Mouse (Mus musculus) hematopoietic stem cell, adult 5-6 weeks (primary cell): ENCODE data around the gene Gtf2f2. TPM values are rescaled to one million over a fixed set of nuclear protein-coding genes. Genes with fewer than 3 reads are reported as not detected.

Source experiments
- ATAC-seq, 2 experiments: fragments of 125-278 bp in 1 of 2; replicated peaks in 1 of 2; 2 replicates each; pipeline ENCODE4 v1.8.0; 2016 to 2017; ENCODE audit warnings: inconsistent platforms in 2 of 2, mild to moderate bottlenecking in 2 of 2, moderate number of reproducible peaks in 2 of 2, low read depth in 1 of 2, moderate TSS enrichment in 1 of 2; ENCODE audit not compliant: low FRiP score in 2 of 2, poor library complexity in 2 of 2, severe bottlenecking in 2 of 2, insufficient read depth in 1 of 2, low TSS enrichment in 1 of 2
- total RNA-seq: library from RNA; stranded (forward); fragments of 172-1452, 232-1000 nt; gene quantifications from 2 replicates; pipeline ENCODE4 v1.2.3, GENCODE M21; 2017

Gtf2f2 gene
- total RNA-seq, 1 experiment from 2014 or later, result 52.9 TPM

DNA sequence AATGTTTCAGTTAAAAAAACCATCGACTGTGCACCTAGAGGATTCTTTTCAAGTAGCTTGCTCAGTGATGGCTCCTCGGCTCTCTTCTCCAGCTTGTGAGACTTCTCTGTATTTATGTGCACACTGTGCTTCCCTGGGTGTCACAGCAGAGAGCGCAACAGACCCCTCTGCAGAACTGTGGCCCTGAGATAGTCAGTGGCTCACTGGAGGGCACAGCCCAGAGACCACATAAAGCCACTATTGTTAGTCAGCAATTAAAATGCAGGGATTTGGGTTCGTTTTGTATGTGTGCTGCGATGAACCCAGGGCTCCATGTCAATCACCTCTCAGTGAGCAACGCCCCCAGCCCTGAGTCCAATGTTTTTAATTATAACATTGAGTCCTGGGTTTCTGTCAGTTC, 159.8 kb downstream of the Gtf2f2 start:
- ATAC-seq, result no peak

DNA sequence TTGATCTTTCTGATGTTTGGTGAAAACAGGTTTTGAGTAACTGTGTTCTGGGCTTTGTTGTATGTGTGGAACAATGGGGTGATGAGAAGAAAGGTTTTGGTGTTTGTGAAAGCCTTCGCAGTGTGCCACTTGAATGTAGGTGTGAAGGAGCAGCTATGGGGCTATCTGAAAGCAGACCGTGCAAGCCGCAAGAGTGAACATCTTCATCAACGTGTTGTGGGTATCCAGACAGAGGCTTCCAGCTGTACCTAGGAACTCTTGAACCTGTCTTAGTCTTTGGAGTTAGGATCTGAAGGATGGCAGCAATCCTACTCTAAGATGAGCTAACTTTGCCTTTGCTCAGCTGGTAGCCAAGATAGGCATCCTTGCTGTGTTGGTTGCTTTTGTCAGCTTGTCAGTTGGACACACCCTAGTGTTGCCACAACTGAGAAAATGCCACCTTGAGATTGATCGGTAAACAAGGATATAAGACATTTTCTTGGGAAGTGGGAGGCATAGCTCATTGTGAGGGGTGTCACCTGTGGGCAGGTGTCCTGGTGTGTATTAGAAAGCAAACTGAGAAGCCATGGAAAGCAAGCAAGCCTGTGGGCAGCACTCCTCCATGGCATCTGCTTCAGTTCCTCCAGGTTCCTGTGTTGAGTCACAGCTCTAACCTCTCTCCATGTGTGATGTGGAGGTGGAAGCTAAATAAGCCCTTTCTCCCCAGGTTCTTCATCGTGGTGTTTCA, 160.7 kb downstream of the Gtf2f2 start:
- ATAC-seq, result no peak

DNA sequence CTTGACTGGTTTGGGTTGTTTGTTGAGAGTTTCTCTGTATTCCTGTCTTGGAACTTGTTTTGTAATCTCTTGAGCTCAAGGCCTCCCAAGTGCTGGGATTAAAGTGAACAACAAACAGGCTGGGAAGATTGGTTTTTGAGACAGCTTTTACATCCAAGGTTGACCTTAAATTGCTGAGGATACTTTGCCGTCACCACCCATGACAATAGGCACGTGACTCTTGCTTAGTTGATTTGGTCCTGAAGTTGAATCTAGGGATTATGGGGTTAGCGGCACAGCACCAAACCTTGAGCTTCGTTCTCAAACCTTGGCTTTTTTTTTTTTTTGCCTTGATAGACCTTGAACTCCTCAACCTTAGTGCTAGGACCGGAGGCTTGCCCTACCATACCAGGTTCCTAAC, 161.4 kb downstream of the Gtf2f2 start:
- ATAC-seq, result no peak

DNA sequence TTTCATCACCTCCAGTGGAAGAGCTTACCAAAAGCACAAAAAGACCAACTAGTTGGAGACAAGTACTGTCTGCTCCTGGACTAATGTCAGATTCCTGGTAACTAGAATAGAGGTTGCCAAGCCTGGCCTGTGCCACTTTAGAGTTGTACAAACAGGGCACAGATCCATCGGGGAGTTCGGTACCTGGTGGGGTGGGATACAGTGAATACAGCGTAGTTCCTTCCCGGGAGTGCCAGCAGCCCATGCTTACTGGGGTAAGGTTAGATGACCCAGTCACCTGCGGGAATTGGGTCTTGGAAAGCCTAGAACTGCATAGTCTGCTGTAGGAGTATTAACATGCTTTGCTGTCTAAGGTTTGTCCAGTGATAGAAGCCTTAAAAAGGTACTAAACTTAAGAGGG, 162.2 kb downstream of the Gtf2f2 start:
- no peak for ATAC-seq

DNA sequence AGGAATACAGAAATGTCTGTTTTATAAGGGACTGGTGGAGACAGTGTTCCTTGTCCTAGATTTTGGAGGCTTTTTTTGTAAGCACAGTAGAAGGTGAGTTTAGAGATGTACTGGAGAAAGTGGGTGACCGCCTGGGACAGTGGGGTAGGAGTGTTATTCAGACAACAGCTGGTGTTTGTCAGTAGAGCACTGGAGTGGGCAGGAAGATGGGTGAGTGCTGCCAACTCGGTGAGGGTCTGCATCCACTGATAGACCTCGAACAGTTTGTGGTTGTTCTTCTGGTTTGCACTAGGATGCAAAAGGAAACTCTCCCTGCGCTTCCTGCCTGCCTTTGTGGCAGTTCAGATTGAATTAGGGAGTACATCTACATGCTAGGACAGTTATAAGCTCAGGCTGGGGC, 163.0 kb downstream of the Gtf2f2 start:
- no peak for ATAC-seq

Other genes with a start within 250 kb of the Gtf2f2 start
- gene Slc25a30, start 223.8 kb downstream of the Gtf2f2 start, total RNA-seq, result 23.5 and 30.9 TPM in 2 replicates
- gene Tpt1, start 165.8 kb downstream of the Gtf2f2 start, total RNA-seq, result 893 and 1,274 TPM in 2 replicates
- gene Kctd4, start 55.9 kb downstream of the Gtf2f2 start, total RNA-seq, result not detected in 2 replicates
- gene Gpalpp1, start 99.9 kb upstream of the Gtf2f2 start, total RNA-seq, result 40.6 and 48.6 TPM in 2 replicates
- gene Nufip1, start 100.0 kb upstream of the Gtf2f2 start, total RNA-seq, result 27.1 and 27.3 TPM in 2 replicates